Mouse (Mus musculus) retina, postnatal 1 day (tissue): ENCODE measurements around the gene Gja5.
A peak's percentile ranks its signal among the peaks of the same experiment; 100 is the strongest.
"Not testable (repeated sequence)": the region's sequence is repeated elsewhere in the genome, so short reads cannot be mapped to it uniquely, and the experiment has no call there.

Source experiments
- DNase-seq: peaks from one replicate; pipeline ENCODE4 v3.0.0-alpha.2; 2012

The Gja5 gene

DNA sequence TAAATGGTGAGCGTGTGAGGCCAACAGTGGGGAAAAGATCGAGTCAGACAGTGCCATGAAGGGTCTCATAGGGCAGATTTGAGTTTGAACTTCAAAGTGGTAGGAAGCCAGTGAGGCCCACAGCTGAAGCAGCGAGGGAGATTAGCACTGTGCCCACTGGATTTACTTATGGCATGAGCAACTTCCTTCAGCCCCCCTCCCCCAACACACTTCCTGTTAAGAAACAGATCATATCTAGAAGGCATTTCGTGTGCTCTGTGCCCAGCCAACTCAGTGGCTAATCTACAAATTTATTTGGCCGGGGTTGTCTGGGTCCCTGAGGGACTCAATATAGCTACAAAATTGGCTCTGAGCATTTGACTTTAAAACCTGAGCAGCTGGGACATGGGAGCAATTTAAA lies 139.7 kb downstream of the Gja5 start:
- no peak for DNase-seq

DNA sequence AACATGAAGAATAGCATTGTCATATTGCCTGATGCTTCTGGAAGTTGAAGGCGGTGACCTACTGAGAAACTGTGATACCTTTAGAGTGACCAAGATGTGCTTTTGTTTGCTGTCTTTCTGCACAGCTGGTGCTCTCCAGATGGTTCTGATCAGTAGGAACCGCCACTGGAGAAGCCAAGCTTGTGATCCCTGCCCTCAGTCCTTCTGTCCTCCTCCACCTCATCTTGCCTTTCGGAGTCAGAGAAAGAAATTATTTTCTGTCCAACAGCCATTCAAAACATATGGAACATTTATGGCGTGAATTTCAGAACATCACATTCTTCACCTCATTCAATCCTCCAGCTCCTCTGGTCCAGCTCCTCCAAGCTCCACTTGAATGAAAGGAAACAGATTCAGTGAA lies 143.3 kb downstream of the Gja5 start:
- no peak for DNase-seq

DNA sequence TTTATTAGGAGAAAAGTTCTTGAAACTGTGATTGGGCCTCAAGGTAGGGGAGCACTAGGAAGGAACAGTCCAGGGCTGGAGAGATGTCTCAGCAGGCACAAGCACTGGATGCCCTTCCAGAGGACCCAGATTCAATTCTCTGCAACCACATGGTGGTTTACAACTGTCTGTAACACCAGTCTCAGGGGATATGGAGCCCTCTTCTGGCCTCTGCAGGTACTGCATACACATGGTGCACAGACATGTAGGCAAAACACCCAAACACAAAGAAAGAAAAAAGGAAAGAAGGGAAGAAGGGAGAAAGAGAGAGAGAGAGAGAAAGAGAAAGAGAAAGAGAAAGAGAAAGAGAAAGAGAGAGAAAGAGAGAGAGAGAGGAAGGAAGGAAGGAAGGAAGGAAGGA lies 143.9 kb downstream of the Gja5 start:
- DNase-seq, result no peak

DNA sequence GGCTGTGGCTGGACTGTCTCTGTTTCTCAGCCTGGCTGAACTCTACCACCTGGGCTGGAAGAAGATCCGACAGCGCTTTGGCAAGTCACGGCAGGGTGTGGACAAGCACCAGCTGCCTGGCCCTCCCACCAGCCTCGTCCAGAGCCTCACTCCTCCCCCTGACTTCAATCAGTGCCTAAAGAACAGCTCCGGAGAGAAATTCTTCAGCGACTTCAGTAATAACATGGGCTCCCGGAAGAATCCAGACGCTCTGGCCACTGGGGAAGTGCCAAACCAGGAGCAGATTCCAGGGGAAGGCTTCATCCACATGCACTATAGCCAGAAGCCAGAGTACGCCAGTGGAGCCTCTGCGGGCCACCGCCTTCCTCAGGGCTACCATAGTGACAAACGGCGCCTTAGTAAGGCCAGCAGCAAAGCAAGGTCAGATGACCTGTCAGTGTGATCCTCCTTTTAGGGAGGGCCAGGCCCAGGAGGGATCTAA lies 146.8 kb downstream of the Gja5 start:
- no peak for DNase-seq

- DNase-seq, result peak; percentile 60
Measured at GRCm38 (mm10) chr3:97052069-97052799, 147.7 kb downstream of the Gja5 start.

DNA sequence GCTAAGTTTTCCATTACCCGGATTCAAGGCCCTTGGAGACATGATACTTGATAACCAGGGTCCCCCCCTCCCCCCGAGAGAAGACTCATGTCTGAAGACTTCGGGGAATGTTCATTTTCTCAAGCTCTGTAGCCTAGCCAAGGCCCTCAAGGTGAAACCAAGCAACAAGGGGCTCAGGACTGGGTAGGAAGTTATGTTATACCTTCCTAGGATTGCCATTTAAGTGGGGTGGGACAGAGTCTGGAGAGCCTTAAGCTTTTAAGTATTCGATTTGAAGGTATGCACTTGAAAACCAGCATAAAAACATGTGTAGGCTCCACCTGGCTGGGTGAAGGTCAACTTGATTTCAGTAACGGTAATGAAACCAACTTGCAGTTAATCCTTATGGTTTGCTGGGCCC lies 154.2 kb downstream of the Gja5 start:
- no peak for DNase-seq

DNA sequence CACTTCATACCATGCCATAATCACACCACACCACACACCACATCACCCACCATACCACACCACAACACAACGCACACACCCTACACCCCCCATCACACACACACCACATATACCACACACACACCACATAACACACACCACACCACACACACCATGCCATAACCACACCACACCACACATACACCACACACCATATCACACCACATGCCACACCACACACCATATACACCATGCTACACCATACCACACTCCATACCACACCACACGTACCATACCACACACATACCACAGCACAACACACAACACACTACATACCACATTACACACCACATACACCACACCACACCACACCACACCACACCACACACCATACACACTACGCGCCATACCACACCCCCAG lies 155.6 kb downstream of the Gja5 start:
- no peak for DNase-seq

DNA sequence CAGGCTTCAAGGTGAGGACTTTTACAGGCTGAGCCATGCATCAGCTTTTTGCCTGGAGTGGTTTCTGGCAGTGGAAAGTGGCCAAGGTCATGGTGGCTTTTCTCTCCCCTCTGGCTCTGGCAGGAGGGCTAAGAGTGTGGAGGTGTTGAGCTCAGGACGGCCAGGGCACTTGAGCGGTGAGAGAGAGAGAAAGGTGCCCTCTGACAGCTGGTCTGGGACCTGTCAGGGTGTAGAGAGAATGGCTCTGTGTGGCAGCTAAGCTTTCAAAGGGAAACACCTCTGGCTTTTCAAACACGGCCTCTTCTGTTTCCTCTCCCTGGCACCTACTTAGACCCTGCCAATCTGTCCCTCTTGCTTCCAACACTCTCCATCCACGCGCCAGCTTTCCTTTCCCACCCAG lies 158.3 kb downstream of the Gja5 start:
- DNase-seq, result no peak

GRCm38 (mm10) chr3:97064046-97064445 lies 159.6 kb downstream of the Gja5 start:
- DNase-seq, result no peak

DNA sequence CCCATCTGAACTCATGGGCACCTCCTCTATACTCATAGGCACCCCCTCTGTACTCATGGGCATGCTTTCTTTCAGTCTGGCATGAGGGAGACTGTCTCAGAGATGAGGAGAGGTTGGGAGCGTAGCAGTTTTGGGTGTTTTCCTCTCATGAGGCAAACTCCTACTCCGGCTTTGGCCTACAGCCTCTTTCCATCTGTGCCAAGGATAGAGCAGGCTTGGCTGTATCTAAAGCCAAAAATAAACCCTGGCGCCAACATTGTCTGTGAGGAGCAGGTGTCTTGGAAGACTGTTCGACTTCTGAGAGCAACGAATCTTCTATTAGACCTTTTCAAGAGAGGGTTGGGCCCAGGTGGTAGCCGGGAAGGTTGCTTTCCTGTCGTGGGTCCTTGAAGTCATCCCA lies 165.1 kb downstream of the Gja5 start:
- DNase-seq, result not testable (repeated sequence)

DNA sequence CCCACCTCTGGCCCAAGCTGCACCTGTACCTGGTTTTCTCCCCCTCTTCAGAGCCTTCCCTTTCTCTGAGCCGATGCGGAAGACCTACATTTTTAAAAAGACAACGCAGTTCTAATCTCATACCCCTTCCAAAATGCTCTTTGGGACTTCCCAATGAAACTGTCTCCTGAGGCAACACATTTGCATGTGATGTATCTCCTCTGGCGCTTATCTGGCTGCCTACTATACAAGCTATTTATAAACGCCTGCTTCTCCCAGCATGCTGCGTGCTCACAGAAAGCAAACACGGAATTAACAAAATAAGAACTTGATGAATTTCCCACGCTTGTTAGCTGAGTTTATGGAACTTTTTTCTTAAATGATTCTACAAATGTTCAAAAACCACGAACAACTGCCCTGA lies 167.4 kb downstream of the Gja5 start:
- not testable (repeated sequence) for DNase-seq

- not testable (repeated sequence) for DNase-seq
Measured at GRCm38 (mm10) chr3:97072361-97072760, 167.9 kb downstream of the Gja5 start.

DNA sequence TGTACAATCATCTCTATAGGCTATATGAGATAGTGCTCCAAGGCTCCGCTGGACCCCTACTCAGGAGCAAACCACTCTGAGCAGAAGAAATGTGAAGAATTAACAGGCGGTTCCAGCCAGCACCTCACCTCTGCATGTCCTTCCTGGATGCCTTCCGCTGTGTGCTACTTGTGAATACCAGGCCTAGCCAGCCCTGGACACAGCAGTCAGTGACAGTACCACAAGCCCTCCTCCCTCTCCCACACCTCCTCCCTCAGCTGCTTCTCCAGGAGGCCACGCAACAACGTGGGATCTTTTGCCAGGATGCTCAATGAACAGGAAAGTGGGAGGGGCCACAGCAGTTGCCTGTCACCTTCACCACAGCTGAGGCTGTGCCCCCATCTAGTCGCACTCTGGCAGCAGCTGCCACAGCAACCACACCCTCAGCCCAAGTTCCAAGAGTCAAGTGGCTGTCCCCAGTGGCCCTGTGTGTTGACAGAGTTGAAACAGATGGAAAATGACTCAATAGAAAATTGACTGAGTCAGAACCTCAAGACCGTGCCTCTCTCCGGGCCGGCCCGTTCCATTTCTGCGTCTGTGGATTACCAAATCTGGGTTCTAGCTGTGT lies 171.4 kb downstream of the Gja5 start:
- not testable (repeated sequence) for DNase-seq

DNA sequence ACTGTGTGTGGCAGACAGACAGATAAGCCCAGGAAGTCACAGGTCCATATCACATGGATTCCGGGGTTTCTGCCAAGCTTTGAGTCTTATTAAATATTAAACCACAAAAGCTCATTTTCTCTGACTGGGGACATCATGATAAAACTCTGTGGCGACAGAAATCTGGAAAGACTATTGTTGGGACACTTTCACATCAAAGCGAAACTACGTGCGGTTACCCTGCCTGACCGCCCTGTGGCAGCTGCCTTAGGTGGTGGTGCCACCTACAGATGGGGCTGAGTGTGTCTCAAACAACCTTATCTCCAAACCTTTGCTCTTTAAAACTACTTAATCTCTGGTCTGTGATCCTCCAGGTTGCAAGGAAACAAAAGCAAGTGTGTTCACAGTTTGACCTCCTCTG lies 171.9 kb downstream of the Gja5 start:
- no peak for DNase-seq

DNA sequence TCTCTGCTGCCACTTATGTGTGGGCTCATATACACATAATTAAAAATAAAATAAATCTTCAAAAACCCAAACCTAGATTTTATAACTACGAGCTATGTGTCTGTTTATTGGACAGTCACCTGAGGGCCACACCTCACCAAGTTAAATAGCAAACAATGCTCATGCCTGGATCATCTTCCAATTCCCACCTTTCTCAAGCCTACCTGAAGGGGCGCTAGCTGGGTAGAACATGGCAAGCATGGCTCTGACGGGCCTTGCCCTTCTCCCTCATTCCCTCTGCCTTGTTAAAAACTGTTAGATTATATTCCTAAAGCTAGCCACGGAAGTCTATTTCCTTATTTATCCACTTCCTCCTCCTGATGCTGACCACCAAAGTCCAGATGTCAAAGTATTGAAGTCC lies 173.9 kb downstream of the Gja5 start:
- DNase-seq, result no peak

GRCm38 (mm10) chr3:97082156-97082555 lies 177.7 kb downstream of the Gja5 start:
- DNase-seq, result no peak

GRCm38 (mm10) chr3:97087326-97087725 lies 182.8 kb downstream of the Gja5 start:
- peak; percentile 26 for DNase-seq

DNA sequence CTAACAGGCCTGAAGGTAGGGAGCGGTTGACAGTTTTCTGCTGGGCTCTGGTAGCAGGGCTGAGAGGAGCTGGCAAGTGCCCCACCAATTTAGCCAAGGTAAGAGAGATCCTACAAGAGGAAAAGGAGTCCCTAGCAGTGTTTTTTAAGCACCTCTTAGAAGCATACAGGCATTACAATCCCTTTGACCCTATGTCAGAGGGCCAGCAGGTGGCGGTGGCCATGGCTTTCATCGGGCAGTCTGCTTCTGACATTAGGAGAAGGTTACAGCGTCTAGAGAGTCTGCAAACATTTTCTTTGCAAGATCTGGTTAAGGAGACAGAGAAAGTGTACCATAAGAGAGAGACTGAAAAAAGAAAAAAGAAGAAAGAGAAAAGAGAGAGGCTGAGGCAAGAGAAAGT lies 183.8 kb downstream of the Gja5 start:
- not testable (repeated sequence) for DNase-seq

DNA sequence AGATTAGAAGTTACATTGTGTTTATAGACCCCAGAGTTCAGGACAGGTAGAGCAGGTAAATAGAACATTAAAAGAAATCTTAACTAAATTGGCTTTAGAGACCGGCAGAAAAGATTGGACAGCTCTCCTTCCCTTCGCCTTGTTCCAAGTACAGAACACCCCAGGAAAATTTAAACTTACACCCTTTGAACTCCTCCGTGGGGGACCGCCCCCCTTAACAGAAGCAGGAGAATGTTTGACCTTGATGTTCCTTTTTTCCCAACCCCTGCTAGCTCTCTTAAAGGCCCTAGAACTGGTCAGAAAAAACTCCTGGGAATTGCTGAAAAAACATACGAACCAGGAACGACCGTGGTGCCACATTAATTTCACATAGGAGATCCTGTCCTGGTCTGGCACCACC lies 187.5 kb downstream of the Gja5 start:
- DNase-seq, result not testable (repeated sequence)

DNA sequence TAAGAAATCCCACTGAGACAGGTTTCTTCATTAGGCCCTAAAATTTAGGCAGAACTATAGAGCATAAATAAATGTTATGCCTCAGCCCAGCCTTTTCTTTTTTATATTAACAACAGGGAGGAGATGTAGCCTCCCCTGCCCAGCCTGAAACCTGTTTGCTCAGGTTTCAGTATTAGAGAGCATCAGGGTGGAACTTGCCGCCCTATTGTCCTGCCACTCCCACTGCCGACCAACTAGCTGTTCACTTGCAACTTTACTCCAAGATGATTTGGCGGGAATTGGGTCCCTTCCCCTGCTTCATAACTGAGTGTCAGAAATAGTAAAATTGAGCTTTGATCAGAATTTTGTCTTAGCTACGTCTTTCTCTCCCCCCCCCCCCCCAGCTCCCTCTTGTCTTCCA lies 192.2 kb downstream of the Gja5 start:
- not testable (repeated sequence) for DNase-seq

GRCm38 (mm10) chr3:97100784-97101641 lies 196.5 kb downstream of the Gja5 start:
- no peak for DNase-seq

DNA sequence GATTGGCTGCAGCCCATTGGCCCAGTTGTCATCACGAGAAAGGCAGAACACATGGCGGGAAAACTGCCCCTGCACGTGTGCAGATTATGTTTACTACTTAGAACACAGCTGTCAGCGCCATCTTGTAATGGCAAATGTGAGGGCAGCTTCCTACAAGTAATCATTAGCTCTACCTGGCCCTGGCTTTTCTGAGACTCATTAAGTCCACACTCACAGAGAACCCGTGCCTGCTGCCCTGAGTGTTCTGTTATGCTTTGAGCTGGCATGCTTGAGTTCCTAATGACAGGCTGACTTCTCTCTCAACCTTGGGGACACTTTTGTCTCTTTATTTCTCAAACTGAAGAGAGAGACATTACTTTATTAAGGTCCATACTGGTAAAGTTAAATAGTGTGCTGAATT lies 199.5 kb downstream of the Gja5 start:
- DNase-seq, result not testable (repeated sequence)

DNA sequence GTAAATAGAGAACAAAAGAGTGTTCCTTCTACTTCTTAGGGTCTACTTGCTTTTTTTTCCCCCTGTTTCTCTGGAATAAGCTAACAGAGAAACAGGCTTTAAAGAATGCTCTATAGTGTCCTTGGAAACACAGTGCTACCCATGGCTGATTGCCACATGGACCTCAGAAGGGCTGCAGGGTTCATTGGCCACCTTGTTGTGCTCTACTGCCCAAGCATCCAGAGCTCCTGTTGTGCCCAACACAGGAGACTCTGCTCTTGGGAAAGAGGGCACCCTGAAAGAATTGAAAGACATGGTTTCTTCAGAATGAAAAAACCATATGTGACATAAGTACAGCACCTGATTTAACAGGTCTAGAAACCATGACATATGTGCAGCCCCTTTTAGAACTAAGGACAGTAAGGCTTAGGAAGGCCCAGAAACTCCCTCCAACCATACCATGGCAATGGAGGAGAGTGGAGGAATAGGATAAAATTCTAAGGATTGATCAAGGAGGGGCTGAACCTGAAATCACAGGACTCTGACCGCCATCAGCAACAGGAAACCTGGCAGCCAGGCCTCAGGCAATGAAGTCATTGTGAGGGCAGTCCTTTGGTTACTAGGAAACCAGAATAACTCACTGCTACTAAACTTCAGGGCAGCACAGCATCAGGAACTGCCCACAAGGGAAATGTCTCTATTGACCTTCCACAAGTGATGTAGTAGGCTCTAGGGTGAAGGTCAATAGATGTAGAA lies 200.4 kb downstream of the Gja5 start:
- DNase-seq, result no peak
